ENCODE assay signal across 27 mouse cellular contexts in genomic region chr2:158699908-158700307, GRCm38 (mm10). TPM values are rescaled to one million over a fixed set of nuclear protein-coding genes. Genes with fewer than 3 reads are reported as not detected.
DNase-seq lines count a peak whose midpoint lies in the region; TF ChIP-seq lines count a peak whose summit lies in the region.
"Had no signal": no experiment of that assay in that cellular context is flagged by ENCODE, and none has a peak within 500 bp of the region (broad histone marks: within the 10 kb centered on the region; RNA-seq: fewer than 3 reads in every experiment).

No protein-coding gene starts in this region.

- no peaks in the 10 kb centered on the region for H3K27me3 ChIP-seq in small intestine, adult 2 months (ENCODE audit: control insufficient read depth, insufficient read depth, low read length)
- no peaks in the 10 kb centered on the region for H3K27me3 ChIP-seq in heart, adult 2 months (ENCODE audit: control insufficient read depth, insufficient read depth, low read length)
- H3K27me3 ChIP-seq: heart, embryonic 15.5 days; hindbrain, embryonic 12.5 days; kidney, embryonic 15.5 days; limb, embryonic 15.5 days; midbrain, embryonic 13.5 days; neural tube, embryonic 13.5 days had no signal

- no peak overlapping the region for H3K9ac ChIP-seq in heart, adult 2 months (ENCODE audit: low read depth, low read length)
- H3K9ac ChIP-seq: heart, embryonic 15.5 days; hindbrain, embryonic 12.5 days; kidney, embryonic 15.5 days; limb, embryonic 15.5 days; liver, embryonic 14.5 days; midbrain, embryonic 13.5 days; neural tube, embryonic 13.5 days had no signal

- WGBS in bone marrow, adult 2 months, result 78% methylated on average over 6 of the region's 6 CpGs
- 83% methylated on average over 6 of the region's 6 CpGs for WGBS in small intestine, adult 2 months
- WGBS in heart, adult 2 months, result 67% methylated on average over 6 of the region's 6 CpGs

- TF ChIP-seq POLR2A in bone marrow, adult 2 months (IDR thresholded peaks at IDR 0.05; ENCODE audit: borderline replicate concordance, control insufficient read depth, low read depth, low read length), result no peak
- TF ChIP-seq POLR2A in small intestine, adult 2 months (IDR thresholded peaks at IDR 0.05; ENCODE audit: low read depth, low read length), result no peak
- TF ChIP-seq POLR2A in heart, adult 2 months (IDR thresholded peaks at IDR 0.05; ENCODE audit: insufficient read depth, low read depth, low read length), result no peak

- DNase-seq in kidney, postnatal 25 days, result peak; percentile 33 to 67
- no peak for DNase-seq in kidney, adult 9 months
- DNase-seq in right cerebral cortex, adult 18-20 months, result peak; percentile 60
- no peak for DNase-seq in right cerebral cortex, postnatal 14 days
- no peak for DNase-seq in heart, adult 2 months
- DNase-seq: adrenal gland, adult 2 months; adrenal gland, postnatal 36 days; B cell, adult 2 months; cerebellum, adult 9-11 months; gastrocnemius, postnatal 14 days; lung, adult 2 months; lung, postnatal 10 days; right cerebral cortex, postnatal 25 days; spleen, adult 18-20 months had no signal

- no peak overlapping the region for H3K4me3 ChIP-seq in bone marrow, adult 2 months (replicated peaks; ENCODE audit: control insufficient read depth, low read depth, low read length)
- H3K4me3 ChIP-seq in small intestine, adult 2 months (ENCODE audit: low read depth, low read length), result no peak overlapping the region
- H3K4me3 ChIP-seq in heart, adult 2 months, result no peak overlapping the region
- H3K4me3 ChIP-seq: erythroblast, embryonic 14.5 days; heart, embryonic 10.5 days; heart, embryonic 15.5 days; hindbrain, embryonic 12.5 days; kidney, embryonic 15.5 days; limb, embryonic 10.5 days; limb, embryonic 15.5 days; midbrain, embryonic 13.5 days; neural tube, embryonic 13.5 days had no signal

- TF ChIP-seq EP300 in heart, adult 2 months (IDR thresholded peaks at IDR 0.05; ENCODE audit: insufficient read depth, low read depth, low read length), result no peak

- no peaks in the 10 kb centered on the region for H3K79me2 ChIP-seq in heart, adult 2 months (replicated peaks; ENCODE audit: control insufficient read depth, insufficient read depth, low read length)

- intact Hi-C loops in heart, adult 2 months (cut with DNase I), result loop anchor here (2.0 to 5.0 kb wide), 2 partner anchors 32 to 45 kb away; no protein-coding TSS in a partner anchor

- H3K4me1 ChIP-seq in bone marrow, adult 2 months (ENCODE audit: control insufficient read depth, insufficient read depth, low read length), result no peaks in the 10 kb centered on the region; the same call in 1 of the 2 replicates
- no peaks in the 10 kb centered on the region for H3K4me1 ChIP-seq in small intestine, adult 2 months (ENCODE audit: control insufficient read depth, insufficient read depth, insufficient read length, low read length)
- H3K4me1 ChIP-seq in heart, adult 2 months (ENCODE audit: control insufficient read depth, insufficient read depth, low read length), result peaks cover 10% of the 10 kb centered on the region
- H3K4me1 ChIP-seq: heart, embryonic 15.5 days; limb, embryonic 15.5 days; midbrain, embryonic 13.5 days; neural tube, embryonic 13.5 days had no signal

- no peaks in the 10 kb centered on the region for H3K36me3 ChIP-seq in small intestine, adult 2 months (ENCODE audit: control insufficient read depth, insufficient read depth, low read length)
- H3K36me3 ChIP-seq in heart, adult 2 months (ENCODE audit: control insufficient read depth, insufficient read depth, low read length), result peaks cover 6% of the 10 kb centered on the region
- H3K36me3 ChIP-seq: heart, embryonic 15.5 days; hindbrain, embryonic 12.5 days; limb, embryonic 10.5 days; limb, embryonic 15.5 days; midbrain, embryonic 13.5 days; neural tube, embryonic 13.5 days had no signal

- peak overlapping the region; percentile 7; the same call in 1 of the 2 replicates for H3K27ac ChIP-seq in bone marrow, adult 2 months (ENCODE audit: control insufficient read depth, insufficient read depth, low read depth, low read length, poor library complexity)
- H3K27ac ChIP-seq in small intestine, adult 2 months (ENCODE audit: insufficient read depth, low read depth, low read length), result 0 out of 2 replicates have a peak overlapping the region, but pooled peaks have one; percentile 27
- no peak overlapping the region for H3K27ac ChIP-seq in heart, adult 2 months
- H3K27ac ChIP-seq: heart, embryonic 10.5 days; heart, embryonic 15.5 days; hindbrain, embryonic 12.5 days; kidney, embryonic 15.5 days; limb, embryonic 10.5 days; limb, embryonic 15.5 days; liver, embryonic 14.5 days; macrophage; midbrain, embryonic 13.5 days; neural tube, embryonic 13.5 days had no signal

- no peak for TF ChIP-seq CTCF in bone marrow, adult 2 months (IDR thresholded peaks at IDR 0.05; ENCODE audit: control insufficient read depth, insufficient read depth, low read length)
- no peak for TF ChIP-seq CTCF in small intestine, adult 2 months (IDR thresholded peaks at IDR 0.05; ENCODE audit: extremely low read depth, insufficient read length, insufficient replicate concordance, low read depth, low read length)
- TF ChIP-seq CTCF in heart, adult 2 months (IDR thresholded peaks at IDR 0.05), result no peak

RNA-seq across cellular contexts. Expression of gene Ppp1r16b, which starts 34.7 kb away (rescaled TPM):
- 3.8 and 5.3 TPM in 2 replicates for polyA plus RNA-seq in bone marrow, adult 2 months (2011; ENCODE audit: insufficient read depth, insufficient read length, low replicate concordance, missing spikeins)
- polyA plus RNA-seq in small intestine, adult 2 months (2012; rRNA removed), result 3.6 and 3.9 TPM in 2 replicates
- total RNA-seq in heart, adult 2 months (2021), result 10 to 100 TPM; 10.4 to 12.3 TPM
- polyA plus RNA-seq in heart, adult 2 months (2012; rRNA removed), result 3.3 and 5.3 TPM in 2 replicates

Comparison
In these comparisons a context has a peak if more than half of its experiments do, and no peak if none do; other contexts are left out.
1. DNase-seq: peak in kidney, postnatal 25 days (2 of 2) and right cerebral cortex, adult 18-20 months (single experiment); none in kidney, adult 9 months (single experiment), right cerebral cortex, postnatal 14 days (single experiment) and heart, adult 2 months (0 of 2).